Mouse (Mus musculus): ENCODE measurements around the gene Aqp6.

Gene Aqp6

DNA sequence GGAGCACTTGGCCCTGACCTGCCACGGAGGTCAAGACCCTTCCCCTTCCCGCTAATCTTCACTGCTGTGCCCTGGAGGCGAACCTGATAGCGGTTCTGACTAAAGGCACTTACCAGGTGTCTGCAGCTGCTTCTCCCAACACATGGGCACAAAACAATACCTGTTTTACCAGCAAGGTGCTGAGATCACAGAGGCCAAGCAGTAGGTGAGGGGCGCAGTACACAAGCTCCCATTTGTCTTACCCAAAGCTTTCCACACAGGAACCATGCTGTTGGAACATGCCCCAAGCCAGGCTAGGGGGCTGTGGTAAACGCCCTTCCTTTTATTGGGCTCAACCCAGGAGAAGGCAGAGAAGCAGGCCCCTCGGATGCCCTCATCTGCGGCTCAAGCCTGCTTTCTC lies 3.6 kb upstream of the Aqp6 start:
- no peak for DNase-seq (ENCODE audit: low read depth, low spot score)

DNA sequence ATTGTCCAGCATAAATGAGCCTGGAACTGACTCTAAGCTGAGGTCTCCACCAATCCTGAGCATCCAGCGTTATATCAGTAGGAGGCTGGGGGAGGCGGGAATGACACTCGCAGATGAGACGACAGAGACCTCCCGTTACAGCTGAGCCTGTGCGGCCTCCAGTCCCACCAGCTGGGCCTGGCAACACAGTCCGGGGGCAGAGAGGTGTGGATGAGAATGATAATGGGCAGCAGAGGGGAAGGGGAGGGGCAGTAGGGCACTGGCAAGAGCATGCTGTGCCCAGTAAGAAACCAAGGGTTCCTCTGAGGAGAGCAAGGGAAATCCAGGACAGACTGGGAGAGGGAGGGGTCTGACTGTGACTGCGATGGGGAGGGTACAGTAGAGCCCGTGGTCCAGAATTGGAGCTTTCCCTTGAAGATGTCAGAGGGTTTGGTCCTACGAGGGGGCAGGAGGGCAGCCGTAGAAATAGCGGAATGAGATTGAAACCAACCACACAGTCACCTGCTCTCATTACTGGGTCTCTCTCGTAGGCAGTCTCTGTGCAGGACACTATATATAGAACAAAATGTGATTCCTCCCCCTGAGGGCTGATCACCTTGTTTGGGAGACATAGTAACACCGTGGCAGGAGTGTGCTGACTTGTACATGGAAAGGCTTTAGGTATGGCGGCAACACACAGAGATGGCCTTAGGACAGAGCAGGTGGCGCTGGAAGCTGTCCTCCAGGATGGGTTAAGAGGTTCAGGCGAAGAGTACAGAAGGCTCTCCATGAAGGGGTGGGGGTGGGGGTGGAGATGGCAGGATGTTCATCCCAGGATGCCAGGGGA lies 1.7 kb upstream of the Aqp6 start:
- DNase-seq (ENCODE audit: low read depth, low spot score): no peak

DNA sequence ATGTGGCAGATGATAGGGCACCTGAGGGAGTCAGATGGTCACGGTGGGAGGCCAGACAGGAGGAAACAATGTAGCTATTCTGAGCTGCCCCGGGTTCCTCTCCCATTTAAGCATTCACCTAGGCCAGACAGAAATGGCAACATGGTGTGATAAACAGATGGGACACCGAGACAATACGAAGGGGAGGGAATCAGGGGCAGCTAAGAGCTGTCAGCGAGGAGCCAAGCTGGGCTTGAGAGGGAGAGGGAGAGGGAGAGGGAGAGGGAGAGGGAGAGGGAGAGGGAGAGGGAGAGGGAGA lies 572 bp downstream of the Aqp6 start:
- no peak for DNase-seq (ENCODE audit: low read depth, low spot score)

DNA sequence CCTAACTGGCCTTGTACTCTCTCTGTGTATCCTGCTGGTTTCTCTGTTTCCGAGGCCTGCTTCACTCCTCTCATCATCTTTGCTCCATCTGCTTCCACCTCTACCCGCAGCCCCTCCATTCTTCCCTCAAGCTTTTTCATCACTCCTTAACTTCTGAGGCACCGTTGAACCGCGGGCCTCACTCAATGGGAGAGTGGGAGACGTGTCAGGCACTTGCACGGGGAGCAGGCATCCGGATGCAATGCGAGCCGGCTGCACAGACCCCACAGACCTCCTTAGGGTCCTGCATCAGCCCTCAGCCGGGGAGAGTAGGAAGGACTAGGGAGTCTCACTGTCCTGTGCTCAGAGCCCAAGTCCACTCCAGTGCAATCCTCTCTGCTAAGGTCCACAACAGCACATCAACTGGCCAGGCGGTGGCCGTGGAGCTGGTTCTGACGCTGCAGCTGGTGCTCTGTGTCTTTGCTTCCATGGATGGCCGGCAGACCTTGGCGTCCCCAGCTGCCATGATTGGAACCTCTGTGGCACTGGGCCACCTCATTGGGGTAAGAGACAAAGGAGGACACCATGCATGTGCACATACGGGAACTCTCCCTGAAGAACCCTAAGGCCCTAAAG lies 1.1 kb downstream of the Aqp6 start:
- no peak for DNase-seq (ENCODE audit: low read depth, low spot score)

GRCm38 (mm10) chr15:99603216-99603615 lies 2.0 kb downstream of the Aqp6 start:
- DNase-seq (ENCODE audit: low read depth, low spot score): no peak

DNA sequence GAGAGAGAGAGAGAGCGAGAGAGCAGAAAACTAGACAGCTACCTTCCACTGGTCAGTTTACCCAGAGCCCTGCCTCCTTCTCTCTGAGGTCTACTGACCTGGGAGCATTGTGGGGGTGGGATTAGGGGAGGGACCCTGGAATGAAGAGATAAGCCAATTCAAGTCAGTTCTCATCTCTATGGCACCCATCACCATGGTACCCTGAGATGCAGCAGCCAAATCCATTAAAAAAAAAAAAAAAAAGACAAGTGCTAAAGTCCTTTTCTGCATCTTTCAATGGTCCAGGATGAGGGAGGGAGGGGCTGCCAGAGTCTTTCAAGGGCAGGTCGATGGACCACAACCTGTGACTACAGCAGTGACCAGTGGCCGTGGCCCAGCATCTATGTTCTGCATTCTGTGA lies 4.4 kb downstream of the Aqp6 start:
- no peak for DNase-seq (ENCODE audit: low read depth, low spot score)

GRCm38 (mm10) chr15:99606515-99606914 lies 5.3 kb downstream of the Aqp6 start:
- DNase-seq (ENCODE audit: low read depth, low spot score): no peak

DNA sequence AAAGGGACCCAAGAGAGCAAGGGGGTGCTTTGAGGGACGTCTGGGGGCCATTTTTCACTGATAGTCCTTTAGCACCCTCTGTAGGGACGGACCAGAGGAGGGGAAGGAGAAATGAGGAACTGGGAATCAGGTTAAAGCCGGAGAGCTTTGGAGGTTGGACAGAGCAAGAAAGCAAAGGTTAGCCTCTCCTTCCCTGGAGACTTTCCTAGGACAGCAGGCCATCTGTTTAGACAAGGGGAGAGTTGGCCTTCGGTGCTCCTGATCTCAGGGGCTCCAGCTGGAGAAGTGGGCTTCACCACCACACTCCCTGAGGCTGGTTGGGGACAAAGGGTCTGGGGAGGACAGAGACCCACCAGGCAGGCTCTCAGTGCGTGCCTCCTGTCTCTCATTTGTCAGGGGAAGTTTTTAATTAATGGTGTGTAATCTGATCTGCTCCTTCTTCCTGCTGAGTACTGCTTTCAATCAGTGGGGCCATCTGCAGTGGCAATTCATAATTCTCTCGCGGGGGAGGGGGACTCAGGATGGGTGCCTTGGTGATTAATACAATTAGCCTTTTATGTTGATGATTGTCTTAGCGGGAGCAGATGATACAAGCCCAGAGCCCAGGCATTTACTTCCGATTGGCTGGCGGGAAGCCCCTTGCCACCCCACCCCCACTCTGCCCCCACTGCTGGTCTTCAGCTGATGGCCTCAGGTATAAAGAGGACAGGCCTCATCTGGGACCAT lies 6.4 kb downstream of the Aqp6 start:
- DNase-seq (ENCODE audit: low read depth, low spot score): no peak

GRCm38 (mm10) chr15:99608382-99609125 lies 7.4 kb downstream of the Aqp6 start:
- DNase-seq (ENCODE audit: low read depth, low spot score): no peak

GRCm38 (mm10) chr15:99611563-99611962 lies 10.4 kb downstream of the Aqp6 start:
- no peak for DNase-seq (ENCODE audit: low read depth, low spot score)

DNA sequence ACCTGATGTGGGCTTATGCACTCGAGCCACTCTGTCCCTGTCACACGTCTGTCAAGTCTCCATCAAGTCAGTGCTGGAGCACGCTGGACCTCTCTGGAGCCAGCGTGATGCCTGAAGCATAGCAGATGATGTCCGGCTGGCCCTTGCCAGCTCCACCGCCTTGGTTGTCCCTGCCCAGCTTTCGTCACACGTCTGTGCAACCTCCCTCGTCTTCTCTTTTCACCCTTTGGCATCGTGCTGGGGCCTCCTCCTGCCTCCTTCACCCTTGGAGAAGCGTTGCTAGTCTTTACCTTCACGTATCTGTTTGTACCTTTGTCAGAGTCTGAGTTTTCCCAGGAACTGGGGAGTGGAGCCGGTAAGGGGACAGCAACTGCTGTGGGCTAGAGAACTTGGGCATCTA lies 13.1 kb downstream of the Aqp6 start:
- no peak for DNase-seq (ENCODE audit: low read depth, low spot score)

- DNase-seq (ENCODE audit: low read depth, low spot score): no peak
Observed at GRCm38 (mm10) chr15:99614753-99615152, 13.6 kb downstream of the Aqp6 start.

GRCm38 (mm10) chr15:99615246-99615645 lies 14.0 kb downstream of the Aqp6 start:
- no peak for DNase-seq (ENCODE audit: low read depth, low spot score)

GRCm38 (mm10) chr15:99618595-99618994 lies 17.4 kb downstream of the Aqp6 start:
- DNase-seq (ENCODE audit: low read depth, low spot score): no peak

DNA sequence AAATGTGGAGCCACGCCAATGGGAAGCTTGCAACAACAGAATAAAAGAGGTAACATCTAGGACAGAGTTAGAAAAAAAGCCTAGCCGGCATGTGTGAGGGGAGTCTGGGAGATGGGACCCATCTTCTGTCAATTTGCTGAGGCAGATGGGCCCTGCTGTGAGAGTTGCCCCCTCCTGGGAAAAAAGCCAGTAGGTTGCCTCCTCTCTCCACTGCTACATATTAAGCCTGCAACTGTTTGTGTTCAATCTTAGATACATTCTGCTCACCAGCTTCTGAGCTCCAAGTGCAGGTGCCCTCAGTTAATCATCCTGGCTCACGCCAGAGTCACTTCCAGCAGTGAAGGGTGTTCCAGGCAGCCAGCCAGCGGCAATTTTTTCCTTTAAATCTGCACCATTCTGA lies 18.6 kb downstream of the Aqp6 start:
- DNase-seq (ENCODE audit: low read depth, low spot score): no peak

GRCm38 (mm10) chr15:99622063-99622462 lies 20.9 kb downstream of the Aqp6 start:
- DNase-seq (ENCODE audit: low read depth, low spot score): no peak

- no peak for DNase-seq (ENCODE audit: low read depth, low spot score)
Observed at GRCm38 (mm10) chr15:99631618-99632017, 30.4 kb downstream of the Aqp6 start.

DNA sequence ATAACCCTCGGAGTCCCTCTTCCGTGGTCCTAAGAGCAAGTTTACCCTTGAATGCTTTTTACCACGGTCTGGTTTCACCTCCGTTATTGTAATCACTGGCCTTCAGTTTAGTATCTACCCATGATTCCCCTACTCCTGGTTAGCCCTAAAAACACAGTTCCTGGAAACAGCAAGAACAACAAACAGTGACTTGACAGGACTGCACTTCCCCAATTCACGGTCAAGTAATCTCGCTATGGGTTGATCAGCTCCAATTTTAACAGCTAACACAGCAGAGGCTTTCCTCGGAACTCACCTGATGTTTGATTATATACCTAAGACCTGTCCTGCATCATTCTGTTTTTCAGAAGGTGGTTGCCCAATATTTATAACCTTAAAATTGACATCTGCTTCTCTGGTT lies 33.5 kb downstream of the Aqp6 start:
- DNase-seq (ENCODE audit: low read depth, low spot score): no peak

GRCm38 (mm10) chr15:99637405-99638123 lies 36.4 kb downstream of the Aqp6 start:
- DNase-seq (ENCODE audit: low read depth, low spot score): no peak

GRCm38 (mm10) chr15:99638124-99638485 lies 36.9 kb downstream of the Aqp6 start:
- DNase-seq (ENCODE audit: low read depth, low spot score): no peak

- DNase-seq (ENCODE audit: low read depth, low spot score): no peak
Observed at GRCm38 (mm10) chr15:99642622-99643021, 41.4 kb downstream of the Aqp6 start.

- no peak for DNase-seq (ENCODE audit: low read depth, low spot score)
Observed at GRCm38 (mm10) chr15:99643832-99644231, 42.6 kb downstream of the Aqp6 start.
